Mouse (Mus musculus) adrenal gland, adult 18-20 months (tissue): ENCODE data around the gene Gramd4. TPM values are rescaled to one million over a fixed set of nuclear protein-coding genes. Genes with fewer than 3 reads are reported as not detected.
"Not testable (repeated sequence)": the region's sequence is repeated elsewhere in the genome, so short reads cannot be mapped to it uniquely, and the experiment has no call there.

Experiments used
- DNase-seq, 2 experiments: peaks; one replicate each; pipeline ENCODE4 v3.0.0; 2021 to 2022; ENCODE audit warnings: low spot score in 2 of 2
- total RNA-seq, 2 experiments: library from RNA; stranded (reverse); gene quantifications; 1 replicate in 1 of 2; 2 replicates in 1 of 2; pipeline ENCODE4 v1.2.3; 2021

The Gramd4 gene
- total RNA-seq, 2 experiments from 2014 or later: 12.7 to 14.6 TPM

DNA sequence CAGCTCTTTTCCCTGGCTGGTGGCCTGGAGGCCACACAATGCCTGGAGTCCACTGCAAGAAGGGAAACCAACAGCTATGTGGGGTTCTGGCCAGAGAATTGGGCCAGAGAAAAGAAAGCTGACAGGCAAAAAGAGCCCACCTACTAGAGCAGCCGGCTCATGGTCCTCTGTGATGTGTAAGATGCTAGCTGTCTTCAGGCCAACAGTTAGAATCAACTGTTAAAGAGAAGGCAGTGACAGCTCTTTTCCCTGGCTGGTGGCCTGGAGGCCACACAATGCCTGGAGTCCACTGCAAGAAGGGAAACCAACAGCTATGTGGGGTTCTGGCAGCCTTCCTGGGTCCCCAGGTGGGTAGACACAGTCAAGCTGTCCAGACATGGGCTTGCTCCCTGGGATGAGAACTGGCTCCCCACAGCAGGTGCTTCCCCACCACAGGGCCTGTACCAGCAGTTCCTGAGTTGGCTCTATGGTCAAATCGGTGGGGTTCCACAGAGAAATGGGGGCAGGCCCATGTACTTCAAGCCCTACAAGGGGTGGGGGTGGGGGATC, 120.3 kb downstream of the Gramd4 start:
- DNase-seq: not testable (repeated sequence)

DNA sequence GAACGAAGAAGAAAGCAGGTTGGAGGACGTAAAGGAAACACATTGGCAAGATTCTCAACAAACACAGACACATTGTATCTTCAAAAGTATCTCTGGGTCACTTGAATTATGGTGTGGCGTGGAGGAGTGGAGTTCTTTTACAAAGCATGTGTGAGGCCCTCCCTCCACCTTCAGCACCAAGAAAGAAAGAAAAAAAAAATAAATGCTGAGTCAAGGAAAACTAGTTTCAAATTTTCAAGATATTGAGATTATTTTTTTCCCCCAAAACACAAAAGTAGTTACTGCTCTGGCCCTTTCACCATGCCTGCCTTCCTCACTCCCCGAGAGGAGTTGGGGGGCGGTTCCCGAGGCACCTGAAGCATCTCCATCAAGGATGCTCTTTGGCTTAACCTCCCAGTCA, 121.1 kb downstream of the Gramd4 start:
- DNase-seq: no peak

DNA sequence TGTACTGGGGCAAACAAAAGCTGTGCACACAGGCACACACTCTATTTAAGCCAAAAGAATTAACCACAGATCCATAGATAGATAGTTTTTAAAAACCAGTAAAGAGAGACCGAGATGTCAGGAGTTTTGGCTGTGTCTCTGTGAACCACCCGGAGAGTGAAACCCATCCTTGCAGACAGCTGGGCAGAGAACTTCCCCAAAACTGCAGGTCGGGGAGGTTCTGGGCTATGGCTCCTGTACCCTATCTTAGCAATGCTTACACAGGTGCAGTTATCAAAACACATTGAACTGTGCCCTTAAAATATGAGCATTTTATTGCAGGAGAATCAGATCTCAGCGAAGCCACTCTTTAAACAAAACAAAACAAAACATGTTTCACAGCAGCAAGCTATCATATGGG, 122.9 kb downstream of the Gramd4 start:
- DNase-seq: no peak

DNA sequence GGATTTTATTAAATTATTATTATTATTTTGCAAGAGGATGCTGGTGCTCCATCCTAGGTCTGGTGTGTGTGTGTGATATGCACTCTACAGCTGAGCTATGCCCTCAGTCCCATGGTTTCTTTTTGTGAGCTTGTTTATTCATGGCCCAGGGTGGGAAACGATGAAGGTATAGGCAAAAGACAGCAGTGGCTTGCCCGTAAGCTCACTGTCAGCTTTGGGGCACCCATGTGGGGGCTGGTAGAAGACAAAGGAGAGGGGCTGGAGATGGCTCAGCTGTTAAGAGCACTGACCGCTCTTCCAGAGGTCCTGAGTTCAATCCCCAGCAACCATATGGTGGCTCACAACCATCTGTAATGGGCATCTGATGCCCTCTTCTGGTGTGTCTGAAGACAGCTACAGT, 123.8 kb downstream of the Gramd4 start:
- not testable (repeated sequence) for DNase-seq

DNA sequence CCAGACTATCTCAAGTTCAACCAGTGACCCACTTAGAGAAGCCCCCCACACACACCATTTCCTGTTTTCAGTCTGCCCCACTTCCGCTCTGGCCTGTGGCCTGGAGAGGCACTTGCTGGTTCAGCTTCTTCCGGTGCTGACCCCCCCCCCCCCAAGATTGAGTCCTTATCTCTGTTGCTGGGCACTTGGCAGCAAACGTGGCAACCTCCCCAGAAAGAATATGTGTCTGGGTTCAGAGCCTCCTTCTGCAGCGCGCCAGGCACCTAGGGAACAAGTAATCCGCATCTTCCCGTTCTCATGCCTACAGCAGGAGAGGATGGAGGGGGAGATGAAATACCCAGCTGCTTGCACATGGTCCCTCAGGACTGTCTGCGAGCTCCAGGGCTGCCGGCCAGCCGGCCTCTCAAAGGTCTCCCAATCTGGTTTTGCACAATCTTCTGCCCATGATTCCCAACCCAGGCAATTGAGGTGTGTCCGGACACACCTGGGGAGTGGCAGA, 124.5 kb downstream of the Gramd4 start:
- no peak for DNase-seq

DNA sequence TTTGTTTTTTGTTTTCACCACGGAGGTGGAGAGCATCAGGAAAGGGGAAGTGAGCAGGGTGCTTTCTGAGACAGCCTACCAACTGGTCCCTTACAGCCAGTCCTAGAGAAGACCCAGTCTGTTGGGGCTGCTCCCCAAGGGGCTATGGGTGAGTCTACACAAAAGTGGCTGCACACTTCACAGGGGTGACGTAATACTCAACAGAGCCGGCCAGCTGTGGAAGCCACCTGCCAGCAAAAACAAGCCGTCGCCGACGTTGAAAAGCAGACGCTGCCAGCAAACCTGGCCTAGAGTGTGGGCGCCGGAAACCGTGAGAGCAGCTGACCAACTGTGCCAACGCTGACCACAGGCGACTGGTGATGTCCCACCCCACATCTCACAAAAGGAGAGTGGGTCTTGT, 125.2 kb downstream of the Gramd4 start:
- DNase-seq: no peak

DNA sequence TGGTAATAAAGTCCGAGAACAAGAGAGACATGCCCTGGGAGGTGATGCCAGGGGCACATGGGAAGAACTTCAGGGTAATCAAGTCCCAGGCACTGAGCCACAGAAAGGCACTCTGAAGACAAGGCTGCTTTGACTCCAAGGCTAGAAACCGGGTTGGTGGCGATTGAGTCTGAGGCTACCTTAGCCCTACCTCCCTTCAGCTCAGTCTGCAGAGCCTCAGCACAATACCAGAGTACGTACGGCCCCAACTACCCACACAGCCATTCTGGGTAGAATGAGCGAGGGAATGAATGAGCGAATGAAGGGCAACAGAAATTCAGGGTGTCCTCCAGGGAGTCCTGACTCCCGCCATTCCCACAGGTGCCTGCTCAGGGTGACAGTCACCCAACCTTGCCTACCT, 126.0 kb downstream of the Gramd4 start:
- DNase-seq: no peak

DNA sequence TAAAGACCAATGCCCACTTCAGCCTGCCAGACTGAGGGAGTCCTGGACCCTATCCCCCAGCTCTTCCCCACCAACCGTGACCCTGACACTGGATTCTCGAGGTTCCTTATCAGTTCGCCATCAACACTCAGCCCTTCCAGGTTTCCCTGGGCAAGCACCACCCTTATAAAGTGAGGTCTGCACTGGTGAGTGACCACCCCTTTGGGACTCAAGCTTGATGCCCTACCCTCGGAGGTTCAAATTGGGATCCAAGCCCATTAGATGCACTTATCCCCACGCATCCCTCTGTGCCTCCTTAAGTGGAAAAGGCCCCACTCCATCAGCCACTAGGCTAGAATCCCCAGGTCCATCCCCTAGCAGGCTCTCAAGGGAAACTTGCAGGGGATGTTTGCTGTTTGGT, 126.6 kb downstream of the Gramd4 start:
- DNase-seq: no peak

DNA sequence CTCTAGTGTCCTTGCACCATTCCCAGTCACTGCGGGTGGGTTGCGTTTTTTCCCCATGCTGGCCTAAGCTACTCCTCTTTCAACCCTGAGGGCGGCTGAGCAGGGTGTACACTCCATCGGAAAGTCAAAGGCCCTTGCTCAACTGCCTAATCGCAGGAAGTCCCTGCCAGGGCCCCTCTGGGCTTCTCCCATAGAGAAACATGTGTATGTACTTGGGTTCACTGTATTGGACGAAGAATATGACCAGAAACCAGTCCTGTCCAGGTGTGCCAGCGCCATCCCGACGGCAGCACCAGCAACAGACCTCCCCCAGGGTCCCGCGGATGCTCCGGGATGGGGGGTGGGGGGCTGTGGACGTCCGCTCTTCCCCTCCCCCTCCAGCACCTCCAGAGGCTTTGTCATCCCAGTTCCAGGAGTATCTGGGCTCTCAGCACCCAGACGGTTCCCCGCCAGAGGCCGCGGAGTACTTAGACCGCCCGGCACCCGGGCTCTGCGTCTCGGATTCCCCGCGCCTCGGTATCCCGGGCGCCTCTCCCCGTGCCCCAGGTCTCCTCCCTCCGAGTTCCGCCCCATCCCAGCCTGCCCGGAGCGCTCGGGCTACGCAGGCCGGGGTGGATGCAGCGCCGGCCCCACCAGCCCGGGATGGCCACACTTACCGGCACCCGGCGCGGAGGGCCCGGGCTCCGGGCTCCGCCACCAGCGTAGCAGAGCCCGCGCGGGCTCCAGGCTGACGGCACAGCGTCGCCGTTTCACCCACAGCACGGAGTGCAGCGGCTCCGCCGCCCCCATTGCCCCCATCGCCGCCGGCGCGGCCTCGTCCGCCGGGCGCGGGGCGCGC, 127.6 kb downstream of the Gramd4 start:
- peak; percentile 59 for DNase-seq

DNA sequence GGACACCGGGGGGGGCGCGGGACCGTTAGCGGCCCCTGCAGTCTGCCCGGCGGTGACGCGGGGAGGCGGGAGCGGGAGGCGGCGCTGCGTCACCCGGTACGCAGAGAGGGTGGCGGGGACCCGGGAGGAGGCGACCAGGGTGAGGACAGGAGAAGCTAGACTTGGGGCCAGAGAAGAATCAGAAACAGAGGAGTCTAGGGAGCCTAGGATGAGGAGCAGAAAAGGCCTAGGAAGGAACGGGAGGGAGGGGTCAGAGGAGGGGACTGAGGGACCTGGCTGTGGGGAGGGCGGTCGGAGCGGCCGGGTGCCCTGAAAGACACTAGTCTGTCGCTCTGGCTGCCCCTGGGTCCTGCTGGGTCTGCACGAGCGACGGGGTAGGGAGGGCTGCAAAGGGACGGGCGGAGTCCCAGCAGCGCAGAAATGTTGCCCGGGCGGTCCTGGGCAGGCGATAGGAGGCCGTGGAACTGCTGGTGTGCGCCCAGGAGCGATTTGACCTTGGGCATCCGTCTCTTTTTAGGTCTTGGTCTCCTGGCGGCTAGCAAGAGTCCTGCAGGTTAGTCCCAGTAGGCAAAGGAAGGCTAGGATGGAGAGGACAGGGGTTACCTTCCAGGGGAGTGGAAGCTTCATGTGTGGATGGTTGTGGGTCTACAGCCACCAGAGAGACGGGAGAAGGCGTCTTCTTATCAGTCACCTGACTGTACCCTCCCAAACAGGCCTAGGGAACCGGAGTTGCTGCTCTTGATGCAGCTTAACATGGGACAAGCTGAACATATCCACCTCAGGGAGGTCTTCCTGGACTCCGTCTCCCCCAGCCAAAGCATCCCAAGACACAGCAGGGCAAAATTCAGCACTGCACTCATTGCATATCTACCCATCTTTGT, 128.4 kb downstream of the Gramd4 start, which contains the start of gene Cerk:
Gene Cerk (minus strand): TSS at position 453 of the 881 bp plus-strand sequence.
- DNase-seq: peak; percentile 85 to 89

DNA sequence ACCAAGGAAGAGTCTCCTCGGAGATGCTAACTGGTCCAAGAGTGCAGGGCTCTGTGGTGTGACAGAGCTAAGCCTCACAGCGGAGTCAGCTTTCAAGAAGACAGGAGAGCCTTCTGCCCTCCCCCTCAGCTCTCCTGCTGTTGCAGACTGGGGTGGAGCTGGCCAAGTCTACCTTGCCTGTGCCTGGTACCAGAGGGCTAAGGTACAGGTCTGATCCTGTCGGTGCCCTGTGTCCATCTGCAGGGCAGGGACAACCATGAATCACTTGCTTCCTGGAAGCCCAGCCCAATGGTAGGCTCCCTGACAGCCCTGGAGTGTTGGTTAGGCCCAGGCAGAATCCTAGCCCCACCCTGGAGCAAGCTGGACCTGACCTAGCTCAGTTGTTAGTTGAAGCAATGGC, 129.2 kb downstream of the Gramd4 start:
- DNase-seq: no peak

Other genes starting within 250 kb of the Gramd4 start
- 10 to 100 TPM; 18.8 to 26.6 TPM for gene Cdpf1, start 246.0 kb upstream of the Gramd4 start, total RNA-seq
- gene Pkdrej, start 236.0 kb upstream of the Gramd4 start, total RNA-seq: under 1 TPM; 0.16 to 0.23 TPM
- 10 to 100 TPM; 16.2 to 18.7 TPM for gene Ttc38, start 225.4 kb upstream of the Gramd4 start, total RNA-seq
- under 1 TPM; 0.58 to 0.70 TPM for gene Gtse1, start 197.9 kb upstream of the Gramd4 start, total RNA-seq
- 10 to 100 TPM; 25.0 to 32.7 TPM for gene Trmu, start 178.4 kb upstream of the Gramd4 start, total RNA-seq
- 1 to 10 TPM; 2.9 to 3.7 TPM for gene Celsr1, start 23.9 kb upstream of the Gramd4 start, total RNA-seq
- gene Cerk, start 128.4 kb downstream of the Gramd4 start, total RNA-seq: 10 to 100 TPM; 40.6 to 68.6 TPM
- gene Tbc1d22a, start 156.8 kb downstream of the Gramd4 start, total RNA-seq: 10 to 100 TPM; 28.2 to 29.1 TPM